Mouse (Mus musculus) neutrophil, adult 59 days (primary cell): ENCODE results near the gene Reg3b. TPM values are rescaled to one million over a fixed set of nuclear protein-coding genes. Genes with fewer than 3 reads are reported as not detected.

Source experiments
- total RNA-seq, 2 experiments: library from RNA; stranded (reverse); gene quantifications; 1 replicate in 1 of 2; 2 replicates in 1 of 2; pipeline ENCODE4 v1.2.4; 2023

The Reg3b gene
- total RNA-seq: not detected

GRCm38 (mm10) chr6:78370357-78370756, at the start of gene Reg3b:
TSS of gene Reg3b (plus strand) at chr6:78370657.

GRCm38 (mm10) chr6:78378765-78379164, 8.3 kb downstream of the Reg3b start, which contains the start of gene Reg3d:
TSS of gene Reg3d (minus strand) at chr6:78378865.

GRCm38 (mm10) chr6:78380409-78380808, 10.0 kb downstream of the Reg3b start, which contains the start of gene Reg3a:
TSS of gene Reg3a (plus strand) at chr6:78380709.

GRCm38 (mm10) chr6:78395323-78395722, 24.9 kb downstream of the Reg3b start, which contains the start of gene Reg2:
TSS of gene Reg2 (plus strand) at chr6:78395623.

GRCm38 (mm10) chr6:78422411-78422810, 52.0 kb downstream of the Reg3b start, which contains the start of gene Reg1:
TSS of gene Reg1 (plus strand) at chr6:78422711.

Other genes starting within 250 kb of the Reg3b start
- not detected for gene Reg3d, start 8.2 kb downstream of the Reg3b start, total RNA-seq
- not detected for gene Reg3a, start 10.1 kb downstream of the Reg3b start, total RNA-seq
- not detected for gene Reg2, start 25.0 kb downstream of the Reg3b start, total RNA-seq
- gene Reg1, start 52.1 kb downstream of the Reg3b start, total RNA-seq: not detected
- gene Reg3g, start 98.2 kb downstream of the Reg3b start, total RNA-seq: not detected